Comparison of ENCODE assay signal across 15 mouse cellular contexts in the genomic region with DNA sequence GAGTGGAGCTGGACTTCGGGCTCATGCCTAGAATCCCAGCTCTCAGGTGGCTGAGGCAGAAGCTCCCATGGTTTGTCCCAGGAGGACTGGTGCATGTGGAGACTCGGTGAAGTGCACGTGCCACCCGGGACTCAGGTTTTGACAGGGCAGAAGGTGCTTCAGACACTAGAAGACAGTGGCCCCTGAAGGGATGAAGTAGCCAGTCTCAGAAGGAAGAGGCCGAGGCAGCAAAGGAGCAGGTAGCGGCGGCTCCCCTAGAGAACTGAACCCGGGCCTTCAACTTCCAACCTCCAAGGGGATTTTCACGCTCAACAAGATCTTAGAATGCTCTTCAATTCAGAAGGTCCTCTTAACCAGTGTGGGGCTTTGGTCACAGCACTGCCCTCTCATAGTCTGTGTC.
"Had no signal": no experiment of that assay in that cellular context is flagged by ENCODE, and none has a peak within 500 bp of the region (broad histone marks: within the 10 kb centered on the region; RNA-seq: fewer than 3 reads in every experiment).

No protein-coding gene starts in this region.

- H3K9me3 ChIP-seq: neural tube, embryonic 15.5 days; stomach, embryonic 15.5 days had no signal

- H3K4me2 ChIP-seq: neural tube, embryonic 15.5 days; stomach, embryonic 15.5 days had no signal

- H3K4me3 ChIP-seq: neural tube, embryonic 15.5 days; stomach, embryonic 15.5 days had no signal

- DNase-seq: retina, postnatal 1 day; right cerebral cortex, adult 18-20 months; right cerebral cortex, postnatal 14 days; right cerebral cortex, postnatal 25 days; right cerebral cortex, postnatal 4 days; spleen, adult 18-20 months; thymus, adult 18-20 months; thymus, adult 2 months; thymus, postnatal 14 days; thymus, postnatal 25 days; thymus, postnatal 36 days; thymus, postnatal 4 days had no signal

- H3K9ac ChIP-seq: neural tube, embryonic 15.5 days; stomach, embryonic 15.5 days had no signal

- H3K4me1 ChIP-seq: stomach, embryonic 15.5 days had no signal

- H3K27me3 ChIP-seq: neural tube, embryonic 15.5 days; stomach, embryonic 15.5 days had no signal

- H3K27ac ChIP-seq: neural tube, embryonic 15.5 days; stomach, embryonic 15.5 days; stomach, postnatal 0 days had no signal
